Mouse (Mus musculus) gastrocnemius, postnatal 10 days (tissue): ENCODE measurements at regions not wholly inside any gene's neighbourhood (a gene's known extent, or its start where the extent isn't known, plus 50 kb on each side); places are given as distances from the start of the nearest gene placed in this dataset.

Source experiments
- DNase-seq: peaks from one replicate; pipeline ENCODE4 v3.0.0; 2021; ENCODE audit warnings: mixed read lengths

- no peak for DNase-seq
These were observed 285.3 kb downstream of the Cdh26 start for GRCm38 (mm10) chr2:178715500-178716245.

- no peak for DNase-seq
These were observed 287.7 kb downstream of the Cdh26 start for GRCm38 (mm10) chr2:178718048-178718447.

GRCm38 (mm10) chr2:178723455-178723854 is 293.1 kb downstream of the Cdh26 start:
- no peak for DNase-seq

- DNase-seq = no peak
These were observed 293.9 kb downstream of the Cdh26 start for GRCm38 (mm10) chr2:178724228-178724627.

GRCm38 (mm10) chr2:178727930-178728793 is 297.8 kb downstream of the Cdh26 start:
- no peak for DNase-seq

- DNase-seq = no peak
These were observed 298.4 kb downstream of the Cdh26 start for GRCm38 (mm10) chr2:178728794-178729120.

GRCm38 (mm10) chr2:178735099-178735498 is 304.8 kb downstream of the Cdh26 start:
- peak; percentile 13 for DNase-seq

GRCm38 (mm10) chr2:178744617-178745016 is 314.3 kb downstream of the Cdh26 start:
- DNase-seq = no peak

- DNase-seq = no peak
These were observed 315.1 kb downstream of the Cdh26 start for GRCm38 (mm10) chr2:178745296-178746015.

GRCm38 (mm10) chr2:178751247-178751646 is 320.9 kb downstream of the Cdh26 start:
- no peak for DNase-seq

GRCm38 (mm10) chr2:178758366-178758765 is 328.0 kb downstream of the Cdh26 start:
- DNase-seq = peak; percentile 75

GRCm38 (mm10) chr2:178768526-178768925 is 338.2 kb downstream of the Cdh26 start:
- no peak for DNase-seq

GRCm38 (mm10) chr2:178769001-178769400 is 338.7 kb downstream of the Cdh26 start:
- DNase-seq = no peak

- DNase-seq = peak; percentile 15
These were observed 341.1 kb downstream of the Cdh26 start for GRCm38 (mm10) chr2:178771435-178771834.

GRCm38 (mm10) chr2:178771881-178772280 is 341.6 kb downstream of the Cdh26 start:
- no peak for DNase-seq

- no peak for DNase-seq
These were observed 354.7 kb downstream of the Cdh26 start for GRCm38 (mm10) chr2:178784822-178785589.

GRCm38 (mm10) chr2:178785843-178786242 is 355.5 kb downstream of the Cdh26 start:
- no peak for DNase-seq

GRCm38 (mm10) chr2:178795841-178796240 is 365.5 kb downstream of the Cdh26 start:
- no peak for DNase-seq

- no peak for DNase-seq
These were observed 371.1 kb downstream of the Cdh26 start for GRCm38 (mm10) chr2:178801464-178801863.

GRCm38 (mm10) chr2:178805283-178805682 is 375.0 kb downstream of the Cdh26 start:
- DNase-seq = no peak

- DNase-seq = no peak
These were observed 391.2 kb downstream of the Cdh26 start for GRCm38 (mm10) chr2:178821552-178821951.

GRCm38 (mm10) chr2:178830313-178830712 is 400.0 kb downstream of the Cdh26 start:
- DNase-seq = no peak
